Mouse (Mus musculus): ENCODE measurements around the gene Pheta2. TPM values are rescaled to one million over a fixed set of nuclear protein-coding genes. Genes with fewer than 3 reads are reported as not detected.

Gene Pheta2
- total RNA-seq (2021), result under 1 TPM; 0.23 to 0.26 TPM
- long read RNA-seq, experiment 1, partial matches to known transcripts, result 0 of 2 reads
- long read RNA-seq, experiment 1, other reads (novel, unspliced or antisense), result 0 of 2 reads
- long read RNA-seq, experiment 2, result 0 reads

DNA sequence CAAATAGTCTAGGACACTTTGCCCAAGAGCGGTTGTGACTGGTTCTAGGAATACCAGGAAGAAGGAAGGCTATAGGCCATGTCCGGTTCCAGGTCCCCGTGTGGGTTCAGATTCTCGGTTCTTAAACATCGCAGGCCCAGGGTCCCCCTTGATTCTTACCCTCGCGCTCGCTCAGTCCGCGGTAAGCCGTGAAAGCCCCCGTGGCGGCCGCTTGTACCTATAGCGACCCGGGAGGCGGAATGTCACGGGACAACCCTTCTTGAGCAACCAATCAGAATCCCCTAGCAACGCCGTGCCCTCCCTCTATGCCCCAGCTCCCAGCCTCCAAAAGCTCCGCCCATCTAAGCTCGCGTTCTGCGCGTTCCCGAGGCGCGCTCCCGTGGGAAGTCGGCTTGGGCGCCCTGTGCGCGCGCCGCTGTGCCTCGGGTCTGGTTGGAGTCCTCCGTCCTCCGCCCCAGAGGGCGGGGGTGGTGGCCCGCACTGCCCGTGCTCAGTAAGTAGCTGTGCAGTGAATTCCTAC is at the start of gene Pheta2, which contains the start of the genes Naga and Smdt1:
Pheta2 (plus strand) TSS at position 350 of the 520 bp plus-strand sequence.
Naga (minus strand) TSS at position 333 of the 520 bp plus-strand sequence.
Smdt1 (plus strand) TSS at position 367 of the 520 bp plus-strand sequence.
- DNase-seq (ENCODE audit: low spot score), result peak; percentile 97

- no peak for DNase-seq (ENCODE audit: low spot score)
These were observed 48.5 kb upstream of the Pheta2 start for GRCm38 (mm10) chr15:82290252-82290651.

DNA sequence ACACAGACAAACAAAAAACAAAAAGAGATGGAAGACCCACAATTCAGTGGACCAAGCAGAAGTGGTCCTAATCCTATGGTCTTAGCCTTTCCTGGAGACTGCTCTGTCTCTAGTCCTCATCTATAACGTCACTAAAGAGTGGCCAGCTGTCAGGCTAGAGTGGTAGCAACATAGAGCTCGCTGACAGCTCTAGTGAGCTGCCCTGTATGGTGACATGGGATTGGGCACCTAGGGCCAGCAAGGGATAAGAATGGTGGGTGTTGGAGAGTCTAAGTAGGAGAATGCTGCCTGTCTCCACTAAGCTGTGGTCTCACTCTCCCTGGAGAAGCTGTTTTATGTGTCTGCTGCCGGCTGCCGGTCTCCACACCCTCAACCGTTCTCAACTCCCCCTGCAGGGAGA is 45.9 kb upstream of the Pheta2 start:
- no peak for DNase-seq (ENCODE audit: low spot score)

DNA sequence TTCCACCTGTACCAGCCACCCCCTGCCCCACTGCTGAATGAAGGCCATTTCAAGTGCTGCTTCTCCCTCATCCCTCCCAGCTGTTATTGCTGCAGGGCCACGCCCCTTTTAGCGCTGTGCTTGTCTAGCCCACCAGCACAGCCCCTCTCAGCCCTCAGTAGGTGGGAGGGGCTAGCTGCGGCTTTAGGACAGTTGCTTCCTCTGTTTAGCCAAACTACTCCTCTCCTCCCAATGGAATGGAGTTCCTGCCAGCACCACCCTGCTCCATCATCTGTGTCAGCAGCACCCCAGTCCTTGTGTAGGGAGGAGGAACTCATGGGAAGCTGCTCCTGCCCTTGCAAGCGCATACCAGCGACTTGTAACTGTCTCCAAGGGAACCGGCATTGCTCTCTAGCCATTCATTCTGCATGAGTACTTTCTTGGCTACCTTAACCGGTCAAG is 45.5 kb upstream of the Pheta2 start:
- no peak for DNase-seq (ENCODE audit: low spot score)

DNA sequence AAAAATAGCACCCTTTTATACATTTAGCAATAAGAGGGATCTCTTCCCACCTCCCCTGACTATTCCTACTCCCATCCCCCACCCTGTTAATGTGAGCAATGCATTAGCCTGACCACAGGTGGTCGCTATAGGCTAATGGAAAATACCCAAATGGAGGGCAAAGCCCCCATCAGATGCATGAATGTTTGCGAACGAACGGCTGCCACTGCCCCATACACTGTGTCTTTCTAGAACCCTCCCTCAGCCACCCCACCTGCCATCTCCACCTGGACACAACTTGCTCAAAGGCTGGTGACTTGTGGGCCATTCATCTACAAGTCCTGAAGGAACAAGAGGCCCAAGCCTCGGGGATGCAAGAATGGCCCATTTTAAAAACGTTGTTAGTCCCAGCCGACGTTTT is 44.7 kb upstream of the Pheta2 start:
- DNase-seq (ENCODE audit: low spot score), result no peak

- no peak for DNase-seq (ENCODE audit: low spot score)
These were observed 39.8 kb upstream of the Pheta2 start, which contains the start of gene Wbp2nl for GRCm38 (mm10) chr15:82298764-82299561. Wbp2nl (plus strand) TSS chr15:82298954.

DNA sequence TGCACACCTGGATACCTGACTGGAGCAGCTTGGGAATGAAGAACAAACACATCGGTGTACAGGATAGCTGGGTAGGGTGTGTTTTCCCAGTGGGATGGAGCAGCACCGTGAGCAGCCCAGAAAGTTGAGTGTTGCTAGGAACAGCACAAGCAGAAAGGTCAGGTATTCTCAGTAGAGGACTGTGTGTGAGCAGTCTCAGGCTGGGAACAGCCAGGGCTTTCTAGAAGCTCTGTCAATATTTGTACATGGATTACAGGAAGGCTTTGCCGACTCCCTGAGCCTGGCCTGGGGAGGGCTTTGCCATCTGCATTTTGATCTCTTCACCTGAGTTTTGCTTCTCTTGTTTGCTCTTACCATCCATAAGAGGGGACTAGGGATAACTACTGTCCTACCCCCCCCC is 31.6 kb upstream of the Pheta2 start:
- DNase-seq (ENCODE audit: low spot score), result no peak

DNA sequence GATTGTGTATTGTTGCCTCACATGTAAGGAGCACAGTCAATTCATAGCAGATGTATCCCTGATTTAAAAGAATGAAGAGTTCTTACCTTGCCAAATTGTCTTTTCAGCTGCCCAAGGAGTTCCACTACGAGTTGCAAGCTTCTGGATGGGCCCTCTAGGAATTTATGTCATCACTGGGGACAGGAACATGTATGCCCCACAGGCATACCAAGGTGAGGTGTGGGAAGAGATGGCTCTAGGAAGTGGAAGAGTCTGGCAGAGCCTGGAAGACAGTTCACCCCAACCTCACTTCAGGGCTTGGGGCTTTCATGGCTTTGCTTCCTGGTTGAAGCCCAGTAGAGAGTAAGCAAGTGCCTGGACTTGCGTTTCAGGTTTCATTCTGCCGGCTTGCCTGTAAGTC is 30.3 kb upstream of the Pheta2 start:
- DNase-seq (ENCODE audit: low spot score), result no peak

DNA sequence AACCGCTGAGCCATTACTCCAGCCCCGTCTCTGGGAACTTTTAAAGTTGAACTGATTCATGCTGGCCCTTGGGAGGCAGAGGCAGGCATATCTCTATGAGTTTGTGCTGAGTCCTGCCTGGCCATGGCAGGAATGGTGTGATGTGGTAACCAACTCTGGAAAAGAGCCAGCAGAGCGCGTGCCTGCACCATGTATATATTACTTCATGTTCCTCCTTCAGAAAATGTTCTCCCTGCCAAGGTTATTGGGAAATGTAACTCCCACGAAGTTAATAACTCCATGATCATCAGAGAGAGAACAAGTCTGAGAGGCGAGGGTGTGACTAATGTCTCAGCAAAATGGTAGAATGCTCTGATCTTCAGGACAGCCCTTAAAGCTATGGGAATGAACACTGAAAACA is 20.9 kb upstream of the Pheta2 start:
- DNase-seq (ENCODE audit: low spot score), result no peak

- no peak for DNase-seq (ENCODE audit: low spot score)
These were observed 19.1 kb upstream of the Pheta2 start for GRCm38 (mm10) chr15:82319613-82320012.

DNA sequence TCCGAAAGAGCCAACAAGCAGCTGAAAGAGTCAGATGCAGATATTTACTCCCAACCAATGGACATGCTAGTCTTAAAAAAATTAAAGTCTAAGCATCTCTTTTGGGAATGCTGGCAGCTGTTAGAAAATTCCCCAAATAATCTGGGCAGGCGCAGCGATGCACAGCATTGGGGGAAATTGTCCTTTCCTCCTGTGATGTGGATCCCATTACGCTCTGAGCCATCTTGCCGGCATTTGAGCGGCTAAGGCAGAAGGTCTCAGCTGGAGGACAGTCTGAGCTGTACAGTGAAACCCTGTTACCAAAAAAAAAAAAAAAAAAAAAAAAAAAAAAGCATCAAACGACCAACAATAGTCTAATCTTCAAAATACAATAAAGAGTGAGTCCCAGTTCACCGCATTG is 16.5 kb upstream of the Pheta2 start:
- no peak for DNase-seq (ENCODE audit: low spot score)

GRCm38 (mm10) chr15:82325382-82325781 is 13.4 kb upstream of the Pheta2 start:
- DNase-seq (ENCODE audit: low spot score), result no peak

- DNase-seq (ENCODE audit: low spot score), result no peak
These were observed 3.5 kb upstream of the Pheta2 start for GRCm38 (mm10) chr15:82335194-82335593.

DNA sequence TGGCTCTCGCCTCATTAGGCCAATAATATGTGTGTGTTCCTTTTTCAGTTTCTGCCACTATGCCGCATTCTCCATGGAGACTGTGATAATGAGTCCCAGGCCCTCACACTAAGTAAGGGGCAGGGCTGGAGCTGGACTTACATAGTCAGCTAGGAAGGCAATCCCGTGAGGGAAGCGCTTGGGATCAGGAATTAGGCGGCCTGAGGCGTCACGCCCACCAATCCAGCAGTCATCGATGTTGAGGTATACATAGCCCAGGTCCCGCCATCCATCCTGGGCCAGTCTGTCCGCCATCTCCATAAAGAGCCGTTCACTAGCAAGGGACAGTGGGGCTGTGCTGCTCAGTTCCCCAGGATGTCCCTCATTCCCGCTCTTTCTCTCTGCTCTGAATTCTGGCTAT is 2.1 kb upstream of the Pheta2 start:
- no peak for DNase-seq (ENCODE audit: low spot score)

- no peak for DNase-seq (ENCODE audit: low spot score)
These were observed 867 bp upstream of the Pheta2 start for GRCm38 (mm10) chr15:82337875-82338274.

DNA sequence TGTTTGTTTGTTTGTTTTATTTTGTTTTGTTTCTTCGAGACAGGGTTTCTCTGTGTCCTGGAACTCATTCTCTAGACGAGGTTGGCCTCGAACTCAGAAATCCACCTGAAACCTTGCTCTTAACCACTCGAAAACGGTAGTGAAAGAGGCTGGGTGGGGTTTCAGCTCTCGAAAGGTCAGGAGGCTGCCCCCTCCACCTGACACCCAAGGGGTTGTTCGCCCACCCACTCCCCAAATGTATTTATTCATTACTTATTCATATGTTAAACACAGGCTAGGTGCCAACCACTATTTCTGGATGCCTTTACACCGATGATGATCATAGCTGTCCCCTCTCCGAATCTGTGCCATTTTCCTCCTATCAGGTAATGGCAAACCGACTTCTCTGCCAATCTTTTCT is 408 bp downstream of the Pheta2 start:
- DNase-seq (ENCODE audit: low spot score), result no peak

DNA sequence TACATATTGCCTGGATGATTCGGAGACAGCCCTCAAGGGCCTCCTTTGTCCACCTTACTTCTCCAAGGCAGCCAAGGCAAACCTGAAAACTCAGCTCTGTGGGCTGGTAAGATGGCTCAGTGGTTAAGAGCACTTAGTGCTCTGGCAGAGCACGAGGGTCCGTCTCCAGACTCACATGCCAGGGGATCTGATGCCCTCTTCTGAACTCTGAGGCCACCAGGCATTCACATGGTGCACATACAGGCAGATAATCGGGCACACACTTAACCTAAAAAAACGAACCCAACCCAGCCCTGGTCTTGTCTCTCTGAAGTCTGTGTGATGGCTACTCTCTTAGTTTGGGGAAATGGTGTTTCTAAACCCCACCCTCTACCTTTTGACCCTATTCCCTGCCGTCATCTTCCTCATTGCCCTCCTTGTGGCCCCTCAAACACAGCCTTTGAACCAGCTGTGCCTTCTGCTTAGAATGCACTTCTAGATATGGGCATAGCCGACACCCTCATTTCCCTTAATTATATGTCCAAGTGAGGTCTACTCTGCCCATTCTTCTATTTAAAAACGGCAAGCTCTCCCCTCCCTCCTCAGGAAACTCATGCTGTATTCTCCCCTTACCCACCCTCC is 1.0 kb downstream of the Pheta2 start:
- no peak for DNase-seq (ENCODE audit: low spot score)

DNA sequence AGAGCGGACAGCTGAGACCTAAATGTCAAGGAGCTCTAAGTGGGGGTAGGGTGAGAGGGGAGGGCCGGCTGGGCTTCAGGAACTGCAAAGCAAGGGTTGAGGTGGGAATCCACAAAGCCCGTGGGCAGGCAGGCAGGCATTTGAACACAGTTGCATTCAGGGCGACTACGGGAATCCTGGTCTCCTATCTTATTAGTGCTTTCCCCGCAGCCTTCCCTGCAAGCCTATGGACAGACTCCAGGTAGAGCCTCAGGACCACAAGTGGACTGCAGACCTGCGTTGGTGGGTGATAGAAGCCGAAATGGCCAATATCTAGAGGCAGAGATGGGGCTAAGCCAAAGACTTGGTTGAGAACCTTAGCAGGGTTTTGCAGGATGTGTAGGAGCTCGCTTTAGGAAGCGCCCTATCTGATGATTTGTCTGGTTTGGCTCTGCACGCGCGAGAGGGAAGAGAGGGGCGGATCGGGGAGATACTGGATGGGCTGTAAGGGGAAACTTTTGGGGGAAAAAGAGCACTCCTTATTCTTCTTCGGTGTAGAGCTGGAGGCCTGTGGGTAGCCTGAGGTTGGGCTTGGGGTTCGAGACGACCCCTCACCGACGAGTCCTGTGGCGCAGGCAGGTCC is 1.8 kb downstream of the Pheta2 start:
- no peak for DNase-seq (ENCODE audit: low spot score)

GRCm38 (mm10) chr15:82341036-82341501 is 2.3 kb downstream of the Pheta2 start:
- peak; percentile 56 for DNase-seq (ENCODE audit: low spot score)

- no peak for DNase-seq (ENCODE audit: low spot score)
These were observed 3.2 kb downstream of the Pheta2 start for GRCm38 (mm10) chr15:82341675-82342542.

GRCm38 (mm10) chr15:82342543-82342935 is 3.8 kb downstream of the Pheta2 start:
- DNase-seq (ENCODE audit: low spot score), result no peak

All from gastrocnemius, adult 18-20 months (tissue).